Mouse (Mus musculus) Patski (cell line): Measurements from ENCODE around the gene Gm9747. TPM values are rescaled to one million over a fixed set of nuclear protein-coding genes. Genes with fewer than 3 reads are reported as not detected.

ENCODE experiments used
- ATAC-seq: fragments of 100-300 bp; one replicate; pipeline ENCODE4 v1.8.0; 2021
- CTCF ChIA-PET: fragments of 350-600 bp; sonication (Branson Sonifier 250); formaldehyde crosslinking; loops from one replicate; lab custom pipeline; 2022; ENCODE audit warnings: inconsistent platforms; lab: Charles Lee
- POLR2A ChIA-PET: fragments of 350-600 bp; sonication (Branson Sonifier 250); formaldehyde crosslinking; loops from one replicate; lab custom pipeline; 2022; ENCODE audit warnings: antibody characterized with exemption, inconsistent platforms; lab: Charles Lee
- DNase-seq: peaks from one replicate; pipeline ENCODE4 v3.0.0-alpha.2; 2011; ENCODE audit warnings: low read depth, low spot score
- H3K27me3 ChIP-seq: fragments of 371-371 bp; one replicate; pipeline ENCODE4 v1.5.1; 2021
- CTCF ChIP-seq: fragments of 100-300 bp; IDR thresholded peaks from one replicate; pipeline ENCODE4 v1.5.1; 2021
- in situ Hi-C: fragments of 300-500 bp; cut with MboI; formaldehyde crosslinking; loops from 3 replicates; pipeline ENCODE4 v1.11.1; 2018; ENCODE audit warnings: low pct_unique_long_range_greater_than_20kb, mixed read lengths
- polyA plus RNA-seq: library from polyadenylated mRNA; unstranded; gene quantifications from one replicate; pipeline ENCODE4 v1.2.3, GENCODE M21; 2021

Gm9747 gene
- polyA plus RNA-seq, 1 experiment from 2014 or later, result 12.1 TPM

DNA sequence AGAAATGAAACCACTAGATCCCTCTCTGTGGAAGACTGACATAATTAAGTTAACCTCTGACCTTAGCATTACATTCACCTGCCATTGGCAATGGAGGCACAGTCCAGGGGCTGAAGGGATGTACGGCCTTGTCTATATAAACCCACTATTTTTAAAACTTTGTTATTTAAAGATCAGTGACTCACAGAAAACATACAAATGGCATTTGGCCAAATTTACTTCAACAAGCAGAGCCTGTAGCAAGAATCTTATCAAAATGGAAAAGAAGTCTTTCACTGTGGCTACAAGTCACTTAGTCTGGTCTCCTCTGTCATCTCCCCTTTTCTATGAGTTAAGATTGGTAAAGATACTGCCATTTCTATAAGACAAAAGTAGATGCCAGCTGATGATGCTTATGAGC lies 46.9 kb downstream of the Gm9747 start:
- ChIA-PET POLR2A (no interaction called here), CTCF (no interaction called here)
- in situ Hi-C loops, result loop anchor here (10.0 kb wide), 2 partner anchors 325 to 525 kb away; no protein-coding TSS in a partner anchor
- no peak for ATAC-seq
- no peak for DNase-seq
- TF ChIP-seq CTCF, result no peak
- no peaks in the 10 kb centered on the region for H3K27me3 ChIP-seq

DNA sequence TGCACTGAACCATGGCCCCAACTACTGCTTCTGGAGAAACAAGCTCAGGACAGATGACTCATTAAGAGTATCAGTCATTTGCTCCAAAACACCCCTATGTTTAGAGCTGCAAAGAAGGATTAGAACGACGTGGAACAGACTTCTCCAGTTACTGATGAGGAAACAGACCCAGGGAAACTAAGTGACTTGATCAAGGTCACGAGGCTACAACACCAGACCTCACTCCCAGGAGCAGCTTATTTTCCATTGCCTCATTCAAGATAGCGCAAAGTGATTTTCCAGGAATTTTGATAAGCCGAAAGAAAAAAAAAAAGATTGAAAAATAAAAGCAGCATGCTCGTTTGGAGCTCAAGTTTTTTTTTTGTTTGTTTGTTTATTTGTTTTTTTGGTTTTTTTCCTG lies 48.9 kb downstream of the Gm9747 start:
- DNase-seq, result no peak
- in situ Hi-C loops, result loop anchor here (10.0 kb wide), 1 partner anchor 327 kb away; no protein-coding TSS in a partner anchor
- no peak for ATAC-seq
- no peaks in the 10 kb centered on the region for H3K27me3 ChIP-seq
- ChIA-PET CTCF (interaction anchor here (0.7 kb wide), 1 partner anchor 8 kb away, joined by 3 read pairs; no protein-coding TSS in a partner anchor), POLR2A (no interaction called here)
- no peak for TF ChIP-seq CTCF

DNA sequence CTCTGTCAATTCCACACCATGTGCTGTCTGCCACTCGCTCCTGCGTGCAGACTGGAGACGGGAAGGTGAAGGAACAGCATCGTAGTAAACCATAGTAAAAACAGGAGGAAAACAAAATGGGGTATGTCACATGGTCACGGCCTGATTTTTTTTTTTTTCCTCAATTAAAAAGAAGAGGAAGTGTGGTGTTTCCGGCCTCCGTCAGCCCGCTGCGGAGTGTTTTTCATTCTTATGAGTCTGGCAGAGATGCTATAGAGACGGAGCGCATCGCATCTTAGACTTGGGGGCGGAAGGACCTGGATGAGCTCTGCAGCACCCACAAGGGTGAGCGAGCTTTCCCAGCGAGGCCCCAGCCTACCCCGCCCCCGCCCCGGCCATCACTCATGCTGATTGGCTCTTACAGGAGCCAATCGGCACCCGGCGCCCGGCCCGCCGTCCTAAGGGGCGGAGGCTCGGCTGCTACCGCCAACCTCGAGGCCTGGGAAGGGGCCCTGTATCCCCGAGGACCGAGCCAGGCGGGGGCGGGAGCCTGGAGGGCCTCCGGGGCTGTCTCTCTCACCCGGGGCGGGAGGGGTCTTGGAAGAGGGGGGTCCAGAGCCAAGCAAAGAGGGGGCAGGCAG lies 50.2 kb downstream of the Gm9747 start:
- ChIA-PET CTCF (no interaction called here), POLR2A (no interaction called here)
- ATAC-seq (no peak), DNase-seq (no peak)
- no peaks in the 10 kb centered on the region for H3K27me3 ChIP-seq
- TF ChIP-seq CTCF, result no peak
- in situ Hi-C loops, result loop anchor here (10.0 kb wide), 1 partner anchor 328 kb away; no protein-coding TSS in a partner anchor

GRCm38 (mm10) chr1:82283901-82284301 lies 51.0 kb downstream of the Gm9747 start:
- CTCF ChIA-PET, result no interaction called here
- H3K27me3 ChIP-seq, result no peaks in the 10 kb centered on the region
- in situ Hi-C loops, result loop anchor here (10.0 kb wide), 1 partner anchor 329 kb away; no protein-coding TSS in a partner anchor
- TF ChIP-seq CTCF, result no peak
- POLR2A ChIA-PET, result no interaction called here
- DNase-seq (no peak), ATAC-seq (no peak)

DNA sequence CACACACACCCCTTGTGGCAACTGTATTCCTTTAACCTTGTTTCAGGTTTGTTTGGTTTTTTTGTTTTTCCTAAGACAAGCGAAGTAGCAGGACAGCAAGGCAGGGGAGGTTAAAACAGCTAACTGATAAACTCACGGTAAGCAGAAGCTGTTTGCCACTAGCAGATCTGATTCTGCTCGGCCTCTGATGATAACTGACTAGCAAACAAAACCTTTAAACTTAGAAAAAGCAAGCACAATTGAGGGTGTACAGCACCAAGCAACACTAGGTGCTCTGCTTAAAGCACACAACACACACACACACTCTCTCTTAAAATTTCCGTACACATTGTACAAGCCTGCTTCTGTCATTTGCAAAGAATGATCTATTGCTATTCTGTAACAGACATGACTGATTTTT lies 51.5 kb downstream of the Gm9747 start:
- CTCF ChIA-PET, result no interaction called here
- ATAC-seq (no peak), DNase-seq (no peak)
- TF ChIP-seq CTCF, result no peak
- in situ Hi-C loops, result loop anchor here (10.0 kb wide), 1 partner anchor 330 kb away; no protein-coding TSS in a partner anchor
- H3K27me3 ChIP-seq, result no peaks in the 10 kb centered on the region
- POLR2A ChIA-PET, result interaction anchor here (0.6 kb wide), 2 partner anchors 510 to 694 kb away, joined by 3 read pairs; no protein-coding TSS in a partner anchor

Other genes with a start within 250 kb of the Gm9747 start
- 12.8 TPM for gene Irs1, start 58.3 kb downstream of the Gm9747 start, polyA plus RNA-seq
- 36.5 TPM for gene Rhbdd1, start 83.3 kb downstream of the Gm9747 start, polyA plus RNA-seq